Mouse (Mus musculus): ENCODE data around the gene Rassf2.

GRCm38 (mm10) chr2:132003916-132004315 is 26.1 kb downstream of the Rassf2 start:
- TF ChIP-seq CTCF (IDR thresholded peaks at IDR 0.05) (no peak), EP300 (IDR thresholded peaks at IDR 0.05) (no peak)
